Mouse (Mus musculus) G1E (cell line): ENCODE results near the gene Bola2. TPM values are rescaled to one million over a fixed set of nuclear protein-coding genes. Genes with fewer than 3 reads are reported as not detected.
"Not testable (repeated sequence)": the region's sequence is repeated elsewhere in the genome, so short reads cannot be mapped to it uniquely, and the experiment has no call there.

ENCODE experiments used
- ATAC-seq: 2 replicates; pipeline ENCODE4 v1.8.0; 2016; ENCODE audit warnings: mild to moderate bottlenecking; ENCODE audit not compliant: insufficient number of reproducible peaks, poor library complexity, low FRiP score, severe bottlenecking; ENCODE audit errors: extremely low read depth
- DNase-seq: peaks from one replicate; pipeline ENCODE4 v3.0.0; 2012; ENCODE audit warnings: low spot score
- H3K27me3 ChIP-seq: 2 replicates; pipeline ENCODE4 v1.6.1; 2012; ENCODE audit warnings: mild to moderate bottlenecking, low read length, inconsistent platforms; ENCODE audit not compliant: insufficient read depth
- H3K36me3 ChIP-seq: replicated peaks from 2 replicates; pipeline ENCODE3; 2012; ENCODE audit warnings: mild to moderate bottlenecking, inconsistent platforms
- H3K4me1 ChIP-seq: 2 replicates; pipeline ENCODE4 v1.6.1; 2012; ENCODE audit warnings: low read depth, low read length, inconsistent platforms, mixed read lengths; ENCODE audit not compliant: insufficient read depth
- H3K4me3 ChIP-seq: 2 replicates; pipeline ENCODE4 v1.5.1; 2012; ENCODE audit warnings: low read depth, mild to moderate bottlenecking, inconsistent platforms, low read length, moderate library complexity, mixed read lengths
- H3K9me3 ChIP-seq: replicated peaks from 2 replicates; pipeline ENCODE4 v1.6.1; 2012; ENCODE audit warnings: inconsistent platforms
- CTCF ChIP-seq: IDR thresholded peaks from 2 replicates; pipeline ENCODE4 v1.5.1; 2012; ENCODE audit warnings: low read depth, low read length, inconsistent platforms, mixed read lengths
- GATA1 ChIP-seq: IDR thresholded peaks from 2 replicates; pipeline ENCODE4 v1.6.1; 2012; ENCODE audit warnings: borderline replicate concordance, low read length, inconsistent platforms, mixed read lengths
- GATA2 ChIP-seq: IDR thresholded peaks from 2 replicates; pipeline ENCODE4 v1.6.1; 2012; ENCODE audit warnings: low read depth, low read length, inconsistent platforms, borderline replicate concordance
- POLR2AphosphoS5 ChIP-seq: IDR thresholded peaks from 2 replicates; pipeline ENCODE4 v1.6.1; 2012; ENCODE audit warnings: low read depth, low read length, inconsistent platforms; ENCODE audit not compliant: insufficient replicate concordance
- TAL1 ChIP-seq: conservative IDR thresholded peaks from 2 replicates; pipeline ENCODE4 v1.6.1; 2012; ENCODE audit warnings: low read depth, low read length, inconsistent platforms, mixed read lengths
- polyA plus RNA-seq: library from polyadenylated mRNA; stranded (reverse); fragments of >175 nt; gene quantifications from 2 replicates; pipeline ENCODE4 v1.2.3, GENCODE M21; 2012
- total RNA-seq, 2 experiments: library from RNA; stranded (forward) in 1 of 2; stranded (reverse) in 1 of 2; fragments of 200-1000 nt in 1 of 2; fragments of >200 nt in 1 of 2; fragmentation: Nextera tagmentation in 1 of 2; gene quantifications; 2 replicates each; pipeline ENCODE4 v1.2.3; 2014 to 2017

The Bola2 gene
- total and polyA plus RNA-seq, 3 experiments, result 93.8 to 303 (median 117) TPM

DNA sequence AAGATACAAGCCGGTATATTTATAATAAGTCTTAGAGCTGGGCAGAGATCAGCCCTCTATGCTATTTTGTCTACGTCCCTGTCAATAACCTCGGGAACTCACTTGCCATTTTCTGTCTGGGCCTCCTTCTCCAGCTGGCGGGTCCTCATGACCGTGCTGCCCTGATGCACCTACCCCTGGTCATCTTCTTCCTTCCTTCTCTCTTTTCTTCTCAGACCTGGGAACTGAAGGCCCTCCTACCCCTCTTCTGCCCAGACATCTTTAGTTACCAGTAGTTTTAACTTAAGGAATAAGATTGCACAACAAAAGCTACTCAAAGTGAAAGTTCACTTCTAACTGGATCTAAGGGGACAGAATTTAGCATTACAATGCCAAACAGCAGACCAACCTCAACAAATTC is 15.5 kb upstream of the Bola2 start:
- peaks cover 6% of the 10 kb centered on the region; the same call in 1 of the 2 replicates for H3K4me1 ChIP-seq
- TF ChIP-seq CTCF (no peak), GATA2 (no peak), POLR2AphosphoS5 (no peak), TAL1 (no peak), GATA1 (no peak)
- H3K36me3 ChIP-seq, result peaks cover 83% of the 10 kb centered on the region
- DNase-seq (no peak), ATAC-seq (no peak)
- H3K4me3 ChIP-seq, result no peak overlapping the region
- H3K9me3 ChIP-seq, result no peaks in the 10 kb centered on the region
- no peaks in the 10 kb centered on the region for H3K27me3 ChIP-seq

GRCm38 (mm10) chr7:126681221-126681620 is 14.0 kb upstream of the Bola2 start:
- ATAC-seq, result no peak

DNA sequence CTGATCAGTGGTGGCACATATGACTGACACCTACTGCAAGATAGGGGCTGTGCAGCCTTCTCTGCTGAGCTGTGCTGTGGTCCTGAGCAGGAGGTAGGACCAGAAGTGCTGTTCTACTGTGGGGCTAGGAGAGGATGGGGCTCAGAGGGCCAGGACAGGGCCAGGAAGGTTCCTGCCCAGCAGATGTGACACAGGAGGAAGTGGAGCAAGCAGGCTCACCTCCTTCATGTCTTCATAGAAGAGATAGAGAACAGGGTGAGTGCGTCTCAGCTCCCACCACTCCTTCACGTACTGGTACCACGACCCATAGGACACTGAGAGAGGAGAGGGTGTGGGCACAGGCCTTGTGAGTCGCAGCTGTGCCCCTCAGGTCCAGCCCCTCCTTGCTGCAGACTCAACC is 7.0 kb upstream of the Bola2 start:
- H3K4me1 ChIP-seq, result peaks cover 13% of the 10 kb centered on the region
- not testable (repeated sequence) for ATAC-seq, H3K27me3 ChIP-seq, DNase-seq, H3K4me3 ChIP-seq, H3K9me3 ChIP-seq
- peaks cover 77% of the 10 kb centered on the region for H3K36me3 ChIP-seq

More at GRCm38 (mm10) chr7:126681221-126681620, 14.0 kb upstream of the Bola2 start:
- peaks cover 2% of the 10 kb centered on the region; the same call in 1 of the 2 replicates for H3K4me1 ChIP-seq
- H3K36me3 ChIP-seq, result peaks cover 76% of the 10 kb centered on the region
- H3K4me3 ChIP-seq, result no peak overlapping the region
- H3K9me3 ChIP-seq, result no peaks in the 10 kb centered on the region
- no peak for DNase-seq
- TF ChIP-seq GATA1 (no peak), GATA2 (no peak)
- H3K27me3 ChIP-seq, result no peaks in the 10 kb centered on the region

DNA sequence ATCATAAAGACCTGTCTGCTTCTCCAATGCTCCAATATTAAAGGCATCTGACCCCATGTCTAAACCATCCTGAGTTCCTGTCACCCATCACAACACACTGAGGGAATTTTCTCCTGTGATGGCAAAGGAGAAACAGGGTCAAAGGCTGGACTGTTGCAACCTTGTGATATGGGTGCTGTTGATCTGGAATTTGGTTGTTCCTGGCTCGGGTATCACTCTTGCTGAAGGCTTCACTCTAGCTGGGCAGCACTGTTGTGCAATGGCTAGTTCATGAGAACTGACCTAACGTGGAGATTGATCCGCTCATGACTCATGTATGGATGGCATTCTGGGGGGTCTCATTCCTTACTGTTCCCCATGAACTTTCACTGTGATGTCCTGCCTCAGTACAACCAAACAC is 6.2 kb upstream of the Bola2 start:
- peaks cover 73% of the 10 kb centered on the region for H3K36me3 ChIP-seq
- H3K27me3 ChIP-seq, result no peaks in the 10 kb centered on the region
- TF ChIP-seq CTCF, result no peak
- no peak for TF ChIP-seq POLR2AphosphoS5
- no peak for TF ChIP-seq TAL1
- TF ChIP-seq GATA1, result no peak
- TF ChIP-seq GATA2, result no peak
- no peak for ATAC-seq
- no peak for DNase-seq
- H3K4me3 ChIP-seq, result no peak overlapping the region
- peaks cover 21% of the 10 kb centered on the region for H3K4me1 ChIP-seq
- H3K9me3 ChIP-seq, result no peaks in the 10 kb centered on the region

GRCm38 (mm10) chr7:126690737-126691136 is 4.5 kb upstream of the Bola2 start:
- Histone ChIP-seq H3K9me3 (no peaks in the 10 kb centered on the region), H3K4me1 (peaks cover 32% of the 10 kb centered on the region), H3K4me3 (no peak overlapping the region), H3K36me3 (peaks cover 61% of the 10 kb centered on the region), H3K27me3 (no peaks in the 10 kb centered on the region)
- TF ChIP-seq CTCF (no peak), TAL1 (no peak), POLR2AphosphoS5 (no peak), GATA1 (no peak), GATA2 (no peak)
- DNase-seq (no peak), ATAC-seq (no peak)

- H3K9me3 ChIP-seq, result no peaks in the 10 kb centered on the region
- DNase-seq (no peak), ATAC-seq (no peak)
- H3K4me1 ChIP-seq, result peaks cover 37% of the 10 kb centered on the region
- no peak overlapping the region for H3K4me3 ChIP-seq
- H3K36me3 ChIP-seq, result peaks cover 59% of the 10 kb centered on the region
- no peaks in the 10 kb centered on the region for H3K27me3 ChIP-seq
- TF ChIP-seq POLR2AphosphoS5 (no peak), GATA2 (no peak), GATA1 (no peak), TAL1 (no peak), CTCF (no peak)
Observed at GRCm38 (mm10) chr7:126691676-126692075, 3.5 kb upstream of the Bola2 start.

DNA sequence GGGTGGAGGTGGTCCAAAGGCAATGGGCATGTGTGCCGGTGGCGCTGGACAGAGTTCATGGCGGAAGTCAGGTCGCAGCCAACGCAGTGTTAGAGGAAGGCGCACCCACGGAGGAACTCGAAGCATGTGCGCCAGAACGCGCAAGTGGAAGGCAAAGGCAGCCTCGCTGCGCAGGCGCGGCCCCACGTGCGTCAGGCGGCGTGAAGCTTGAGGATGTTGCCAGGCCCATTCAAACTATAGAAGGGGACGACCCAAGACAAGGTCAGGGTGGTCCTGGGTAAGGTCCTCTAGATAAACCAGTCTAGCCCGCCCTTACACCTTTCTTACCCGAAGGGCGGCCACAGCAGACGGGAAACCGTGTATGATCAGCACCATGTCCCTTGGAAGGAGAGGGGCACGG is 2.8 kb upstream of the Bola2 start:
- Histone ChIP-seq H3K4me3 (no peak overlapping the region), H3K9me3 (no peaks in the 10 kb centered on the region), H3K4me1 (peaks cover 45% of the 10 kb centered on the region), H3K36me3 (peaks cover 61% of the 10 kb centered on the region), H3K27me3 (no peaks in the 10 kb centered on the region)
- TF ChIP-seq POLR2AphosphoS5 (no peak), TAL1 (no peak), CTCF (no peak), GATA1 (no peak), GATA2 (no peak)
- no peak for DNase-seq
- no peak for ATAC-seq
